Mouse (Mus musculus) MEL (cell line): ENCODE measurements around the gene Toe1. TPM values are rescaled to one million over a fixed set of nuclear protein-coding genes. Genes with fewer than 3 reads are reported as not detected.

Source experiments
- DNase-seq: peaks from one replicate; pipeline ENCODE4 v3.0.0; 2011; ENCODE audit warnings: low read depth, low spot score
- H3K27ac ChIP-seq: 2 replicates; pipeline ENCODE4 v1.5.1; 2012; ENCODE audit warnings: low read depth, mild to moderate bottlenecking, control low read depth, low read length, moderate library complexity; ENCODE audit not compliant: control insufficient read depth
- H3K27me3 ChIP-seq, 2 experiments: fragments of 150-350 bp in 1 of 2; sonication (generic) in 1 of 2; 2 replicates each; pipeline ENCODE4 v1.6.1; 2012; ENCODE audit warnings: low read length in 2 of 2, mild to moderate bottlenecking in 2 of 2, improper control_type of control experiment in 1 of 2, moderate library complexity in 1 of 2; ENCODE audit not compliant: insufficient read depth in 2 of 2, control insufficient read depth in 1 of 2
- H3K36me3 ChIP-seq, 2 experiments: 2 replicates each; pipeline ENCODE4 v1.6.1; 2012 to 2014; ENCODE audit warnings: low read length in 2 of 2, improper control_type of control experiment in 1 of 2, inconsistent platforms in 1 of 2, mild to moderate bottlenecking in 1 of 2; ENCODE audit not compliant: insufficient read depth in 2 of 2, control insufficient read depth in 1 of 2
- H3K4me1 ChIP-seq, 2 experiments: fragments of 150-350 bp in 1 of 2; sonication (generic) in 1 of 2; 2 replicates each; pipeline ENCODE4 v1.6.1; 2012; ENCODE audit warnings: low read length in 2 of 2, improper control_type of control experiment in 1 of 2, mild to moderate bottlenecking in 1 of 2; ENCODE audit not compliant: insufficient read depth in 2 of 2, control insufficient read depth in 1 of 2
- H3K4me3 ChIP-seq, 2 experiments: fragments of 150-350 bp in 1 of 2; sonication (generic) in 1 of 2; 2 replicates each; pipeline ENCODE4 v1.5.1; 2012; ENCODE audit warnings: low read depth in 2 of 2, low read length in 2 of 2, mild to moderate bottlenecking in 2 of 2, moderate library complexity in 2 of 2, control low read depth in 1 of 2, improper control_type of control experiment in 1 of 2; ENCODE audit not compliant: control insufficient read depth in 1 of 2, insufficient read depth in 1 of 2
- H3K79me2 ChIP-seq: 2 replicates; pipeline ENCODE4 v1.6.1; 2012; ENCODE audit warnings: mild to moderate bottlenecking, low read length, moderate library complexity; ENCODE audit not compliant: control insufficient read depth, poor library complexity, insufficient read depth
- H3K9ac ChIP-seq: 2 replicates; pipeline ENCODE4 v1.6.1; 2012; ENCODE audit warnings: low read depth, mild to moderate bottlenecking, control low read depth, low read length, moderate library complexity; ENCODE audit not compliant: control insufficient read depth, poor library complexity, severe bottlenecking
- H3K9me3 ChIP-seq: fragments of 150-350 bp; sonication (generic); replicated peaks from 2 replicates; pipeline ENCODE4 v1.6.1; 2012; ENCODE audit warnings: mild to moderate bottlenecking, low read length, improper control_type of control experiment, moderate library complexity; ENCODE audit not compliant: insufficient read depth
- BHLHE40 ChIP-seq: IDR thresholded peaks from 2 replicates; pipeline ENCODE4 v1.6.1; 2012; ENCODE audit warnings: low read depth, mild to moderate bottlenecking, inconsistent platforms, low read length, improper control_type of control experiment, borderline replicate concordance
- CHD2 ChIP-seq: IDR thresholded peaks from 2 replicates; pipeline ENCODE4 v1.6.1; 2011; ENCODE audit warnings: low read length, improper control_type of control experiment
- CTCF ChIP-seq, 3 experiments: IDR thresholded peaks in 2 of 3; conservative IDR thresholded peaks in 1 of 3; 2 replicates each; pipeline ENCODE4 v1.5.1; 2011 to 2012; ENCODE audit warnings: low read length in 3 of 3, low read depth in 2 of 3, mild to moderate bottlenecking in 2 of 3, improper control_type of control experiment in 1 of 3, inconsistent platforms in 1 of 3, mixed read lengths in 1 of 3, moderate library complexity in 1 of 3; ENCODE audit not compliant: control insufficient read depth in 1 of 3, insufficient read depth in 1 of 3, poor library complexity in 1 of 3, severe bottlenecking in 1 of 3
- E2F4 ChIP-seq: IDR thresholded peaks from 2 replicates; pipeline ENCODE4 v1.6.1; 2011; ENCODE audit warnings: low read depth, low read length, improper control_type of control experiment, borderline replicate concordance
- ELF1 ChIP-seq: IDR thresholded peaks from 2 replicates; pipeline ENCODE4 v1.6.1; 2014; ENCODE audit warnings: low read depth, mild to moderate bottlenecking, inconsistent platforms, low read length, improper control_type of control experiment, moderate library complexity
- ETS1 ChIP-seq: IDR thresholded peaks from 2 replicates; pipeline ENCODE4 v1.6.1; 2012; ENCODE audit warnings: low read depth, mild to moderate bottlenecking, inconsistent platforms, low read length, improper control_type of control experiment, moderate library complexity
- GABPA ChIP-seq: IDR thresholded peaks from 2 replicates; pipeline ENCODE4 v1.6.1; 2012; ENCODE audit warnings: low read depth, mild to moderate bottlenecking, inconsistent platforms, low read length, improper control_type of control experiment, moderate library complexity
- JUND ChIP-seq: IDR thresholded peaks from 2 replicates; pipeline ENCODE4 v1.6.1; 2011; ENCODE audit warnings: low read depth, mild to moderate bottlenecking, improper control_type of control experiment, low read length
- MYB ChIP-seq: IDR thresholded peaks from 2 replicates; pipeline ENCODE4 v1.6.1; 2011; ENCODE audit warnings: mild to moderate bottlenecking, low read depth, low read length, improper control_type of control experiment
- MYC ChIP-seq: IDR thresholded peaks from 2 replicates; pipeline ENCODE4 v1.6.1; 2011; ENCODE audit warnings: low read depth, mild to moderate bottlenecking, low read length, improper control_type of control experiment, moderate library complexity
- NELFE ChIP-seq: IDR thresholded peaks from 2 replicates; pipeline ENCODE4 v1.6.1; 2011; ENCODE audit warnings: low read depth, low read length, improper control_type of control experiment
- NRF1 ChIP-seq: IDR thresholded peaks from 2 replicates; pipeline ENCODE4 v1.6.1; 2014; ENCODE audit warnings: low read depth, mild to moderate bottlenecking, inconsistent platforms, low read length, improper control_type of control experiment, moderate library complexity; ENCODE audit not compliant: poor library complexity, insufficient read depth, severe bottlenecking
- POLR2A ChIP-seq, 2 experiments: IDR thresholded peaks; 2 replicates each; pipeline ENCODE4 v1.6.1; 2011 to 2012; ENCODE audit warnings: low read length in 2 of 2, mild to moderate bottlenecking in 2 of 2, control low read depth in 1 of 2, improper control_type of control experiment in 1 of 2, low read depth in 1 of 2, moderate library complexity in 1 of 2; ENCODE audit not compliant: control insufficient read depth in 1 of 2, insufficient read depth in 1 of 2, poor library complexity in 1 of 2
- POLR2AphosphoS2 ChIP-seq: IDR thresholded peaks from 2 replicates; pipeline ENCODE4 v1.6.1; 2011; ENCODE audit warnings: low read length, improper control_type of control experiment
- POLR2AphosphoS5 ChIP-seq: IDR thresholded peaks from 2 replicates; pipeline ENCODE4 v1.6.1; 2012; ENCODE audit warnings: low read depth, borderline replicate concordance, mild to moderate bottlenecking, inconsistent platforms, low read length, moderate library complexity, mixed read lengths
- RAD21 ChIP-seq: IDR thresholded peaks from 2 replicates; pipeline ENCODE4 v1.6.1; 2011; ENCODE audit warnings: mild to moderate bottlenecking, low read depth, low read length, improper control_type of control experiment
- SIN3A ChIP-seq: IDR thresholded peaks from 2 replicates; pipeline ENCODE4 v1.6.1; 2012; ENCODE audit warnings: low read length, improper control_type of control experiment, inconsistent platforms
- SMC3 ChIP-seq: IDR thresholded peaks from 2 replicates; pipeline ENCODE4 v1.6.1; 2011; ENCODE audit warnings: low read depth, low read length, improper control_type of control experiment
- TBP ChIP-seq: IDR thresholded peaks from 2 replicates; pipeline ENCODE4 v1.8.0; 2011; ENCODE audit warnings: low read depth, low read length, improper control_type of control experiment
- USF1 ChIP-seq: IDR thresholded peaks from 2 replicates; pipeline ENCODE4 v1.6.1; 2014; ENCODE audit warnings: low read depth, mild to moderate bottlenecking, inconsistent platforms, low read length, improper control_type of control experiment, moderate library complexity
- USF2 ChIP-seq, 2 experiments: IDR thresholded peaks; 2 replicates each; pipeline ENCODE4 v1.6.1; 2011 to 2012; ENCODE audit warnings: improper control_type of control experiment in 2 of 2, low read length in 2 of 2, borderline replicate concordance in 1 of 2, inconsistent platforms in 1 of 2, low read depth in 1 of 2, mild to moderate bottlenecking in 1 of 2; ENCODE audit not compliant: insufficient read depth in 1 of 2
- ZC3H11A ChIP-seq: IDR thresholded peaks from 2 replicates; pipeline ENCODE4 v1.6.1; 2012; ENCODE audit warnings: low read depth, mild to moderate bottlenecking, inconsistent platforms, low read length, improper control_type of control experiment
- ZKSCAN1 ChIP-seq: IDR thresholded peaks from 2 replicates; pipeline ENCODE4 v1.6.1; 2012; ENCODE audit warnings: low read depth, mild to moderate bottlenecking, inconsistent platforms, low read length, improper control_type of control experiment, moderate library complexity
- ZMIZ1 ChIP-seq: IDR thresholded peaks from 2 replicates; pipeline ENCODE4 v1.6.1; 2012; ENCODE audit warnings: low read depth, mild to moderate bottlenecking, inconsistent platforms, low read length, improper control_type of control experiment, moderate library complexity
- ZNF384 ChIP-seq: IDR thresholded peaks from 2 replicates; pipeline ENCODE4 v1.6.1; 2012; ENCODE audit warnings: low read depth, mild to moderate bottlenecking, inconsistent platforms, low read length, improper control_type of control experiment
- polyA plus RNA-seq, 2 experiments: library from polyadenylated mRNA; stranded (reverse) in 1 of 2; unstranded in 1 of 2; fragments of >175 nt in 1 of 2; fragments of >200 nt in 1 of 2; gene quantifications; 2 replicates each; pipeline versions ENCODE4 v1.2.1 to v1.2.4; 2012; ENCODE audit warnings: low replicate concordance in 2 of 2, low read depth in 1 of 2; ENCODE audit not compliant: insufficient read length in 2 of 2, insufficient read depth in 1 of 2, missing spikeins in 1 of 2
- total RNA-seq: library from RNA; depleted of rRNA; stranded (reverse); fragments of 300-350 nt; gene quantifications from 2 replicates; pipeline ENCODE4 v1.2.3, GENCODE M21; 2012

Toe1 gene
- total and polyA plus RNA-seq, 3 experiments: 38.3 to 49.3 TPM; not detected in 1

- DNase-seq: no peak
- H3K9me3 ChIP-seq: no peaks in the 10 kb centered on the region
- TF ChIP-seq POLR2A (IDR thresholded peaks at IDR 0.05; ENCODE audit: control insufficient read depth in 1 of 2, insufficient read depth in 1 of 2, low read depth in 1 of 2, low read length in 2 of 2, poor library complexity in 1 of 2) (no peak), USF2 (IDR thresholded peaks at IDR 0.05; ENCODE audit: borderline replicate concordance in 1 of 2, insufficient read depth in 1 of 2, low read depth in 1 of 2, low read length in 2 of 2) (no peak), CTCF (IDR thresholded peaks at IDR 0.05 in 2 of 3, conservative IDR thresholded peaks at IDR 0.05 in 1 of 3; ENCODE audit: control insufficient read depth in 1 of 3, insufficient read depth in 1 of 3, low read depth in 2 of 3, low read length in 3 of 3, poor library complexity in 1 of 3, severe bottlenecking in 1 of 3) (no peak), NELFE (no peak), MYB (no peak), NRF1 (no peak), RAD21 (no peak), ELF1 (no peak), E2F4 (no peak), ZMIZ1 (no peak), JUND (no peak), ZKSCAN1 (no peak), SMC3 (no peak), ZNF384 (no peak), ZC3H11A (no peak), CHD2 (no peak)
- no peak overlapping the region for H3K9ac ChIP-seq
- H3K79me2 ChIP-seq: no peaks in the 10 kb centered on the region
- no peaks in the 10 kb centered on the region for H3K36me3 ChIP-seq
- peaks cover 0 to 3% of the 10 kb centered on the region in 2 experiments; a peak in 2 of 4 replicates for H3K27me3 ChIP-seq
- H3K4me3 ChIP-seq: no peak overlapping the region
- H3K4me1 ChIP-seq: no peaks in the 10 kb centered on the region
- no peak overlapping the region for H3K27ac ChIP-seq
Measured at GRCm38 (mm10) chr4:116838999-116839398, 31.6 kb upstream of the Toe1 start.

- Histone ChIP-seq H3K36me3 (no peaks in the 10 kb centered on the region; a peak in 1 of 4 replicates), H3K27me3 (0 out of 4 replicates have a peak, but pooled peaks cover 0 to 1% of the 10 kb centered on the region in 2 experiments), H3K9me3 (no peaks in the 10 kb centered on the region), H3K4me1 (no peaks in the 10 kb centered on the region; a peak in 1 of 4 replicates), H3K79me2 (no peaks in the 10 kb centered on the region), H3K27ac (no peak overlapping the region), H3K9ac (no peak overlapping the region), H3K4me3 (no peak overlapping the region)
- DNase-seq: no peak
- TF ChIP-seq USF1: no peak
- TF ChIP-seq SMC3: no peak
- no peak for TF ChIP-seq ZMIZ1
- no peak for TF ChIP-seq ZNF384
- TF ChIP-seq POLR2A (IDR thresholded peaks at IDR 0.05; ENCODE audit: control insufficient read depth in 1 of 2, insufficient read depth in 1 of 2, low read depth in 1 of 2, low read length in 2 of 2, poor library complexity in 1 of 2): no peak
- TF ChIP-seq MYB: no peak
- no peak for TF ChIP-seq POLR2AphosphoS2
- TF ChIP-seq GABPA: no peak
- no peak for TF ChIP-seq BHLHE40
- TF ChIP-seq JUND: no peak
- no peak for TF ChIP-seq POLR2AphosphoS5
- no peak for TF ChIP-seq ZKSCAN1
- TF ChIP-seq E2F4: no peak
- TF ChIP-seq TBP: no peak
- no peak for TF ChIP-seq CHD2
- TF ChIP-seq MYC: no peak
- no peak for TF ChIP-seq ETS1
- TF ChIP-seq SIN3A: no peak
Measured at GRCm38 (mm10) chr4:116830070-116830368, 22.6 kb upstream of the Toe1 start.
